In the genomic region with DNA sequence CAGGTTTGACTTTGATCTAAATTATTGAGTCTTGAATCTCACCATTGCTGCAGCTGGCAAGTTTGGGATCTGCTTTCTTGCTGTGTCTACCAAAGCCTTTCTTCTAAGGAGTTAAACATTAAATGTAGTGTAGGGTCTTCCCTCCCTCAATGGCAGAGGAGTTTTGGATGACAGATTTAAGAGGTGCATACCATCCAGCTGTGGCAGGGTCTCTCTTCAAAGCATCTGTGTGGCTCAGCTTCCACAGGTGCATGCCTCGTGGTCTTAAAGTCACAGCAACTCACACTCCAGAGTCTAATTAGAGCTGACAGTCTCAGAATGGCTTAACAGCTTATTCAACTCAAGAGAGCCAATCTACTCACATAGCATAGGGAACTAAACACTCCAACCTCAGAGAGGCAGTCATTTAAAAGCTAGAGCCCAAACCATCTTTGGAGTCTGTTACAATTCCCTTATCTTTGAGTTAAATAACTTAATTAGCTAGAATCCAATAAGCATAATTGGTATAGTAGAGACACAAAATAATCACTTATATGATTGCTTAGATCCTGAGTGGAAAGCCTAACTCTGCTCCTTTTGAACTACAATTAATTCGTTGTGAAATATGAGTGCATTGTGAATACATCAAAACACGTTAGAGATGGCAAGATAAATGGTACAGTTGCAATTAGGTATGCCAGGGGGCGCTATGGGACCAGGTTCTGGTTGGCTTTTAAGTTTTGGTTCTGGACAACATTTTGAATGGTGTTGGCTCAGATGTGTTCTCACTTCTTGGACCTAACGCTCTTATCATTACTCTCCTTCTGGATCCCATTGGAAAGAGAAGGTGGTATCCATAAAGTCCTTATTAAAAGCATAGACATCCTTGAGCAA, we compare ENCODE assay signal across 9 mouse cellular contexts. TPM values are rescaled to one million over a fixed set of nuclear protein-coding genes. Genes with fewer than 3 reads are reported as not detected.
A peak's percentile ranks its signal among the peaks of the same experiment; 100 is the strongest.
DNase-seq lines count a peak whose midpoint lies in the region; ATAC-seq lines count a peak whose summit lies in the region.
"Had no signal": no experiment of that assay in that cellular context is flagged by ENCODE, and none has a peak within 500 bp of the region (broad histone marks: within the 10 kb centered on the region; RNA-seq: fewer than 3 reads in every experiment).

No protein-coding gene starts in this region.

- no peak for ATAC-seq in liver, embryonic 11.5 days (replicated peaks; ENCODE audit: low FRiP score)
- ATAC-seq in inflammation-experienced regulatory T-cells, adult 6 months, result peak; percentile 90
- ATAC-seq in megakaryocyte progenitor cell, adult 5-6 weeks (replicated peaks; ENCODE audit: poor library complexity), result peak; percentile 93

- WGBS in liver, embryonic 11.5 days, result 37% methylated on average over 5 of the region's 5 CpGs

- H3K27ac ChIP-seq in liver, embryonic 11.5 days (ENCODE audit: low read depth, low read length), result no peak overlapping the region
- H3K27ac ChIP-seq: macrophage had no signal

- no peaks in the 10 kb centered on the region for H3K9me3 ChIP-seq in liver, embryonic 11.5 days (ENCODE audit: control insufficient read depth, low read length)

- H3K27me3 ChIP-seq in liver, embryonic 11.5 days (replicated peaks; ENCODE audit: control insufficient read depth, insufficient read depth, low read length), result no peaks in the 10 kb centered on the region

- H3K4me1 ChIP-seq in liver, embryonic 11.5 days (replicated peaks; ENCODE audit: control insufficient read depth, insufficient read depth, low read length), result no peaks in the 10 kb centered on the region

- no peaks in the 10 kb centered on the region for H3K36me3 ChIP-seq in liver, embryonic 11.5 days (ENCODE audit: control insufficient read depth, insufficient read depth, low read length)

- H3K4me3 ChIP-seq in liver, embryonic 11.5 days (ENCODE audit: low read depth, low read length), result no peak overlapping the region

- DNase-seq in liver, result peak; percentile 51
- DNase-seq in liver, embryonic 11.5 days (ENCODE audit: low spot score), result no peak
- DNase-seq in R1 (ENCODE audit: low read depth, low spot score), result peak; percentile 69
- DNase-seq in cerebellum, postnatal 10 days, result peak; percentile 38 to 59
- DNase-seq in right cerebral cortex, postnatal 25 days, result no peak
- DNase-seq in frontal cortex, postnatal 25 days (ENCODE audit: low spot score in 2 of 2), result no peak

- H3K9ac ChIP-seq in liver, embryonic 11.5 days (ENCODE audit: low read depth, low read length), result no peak overlapping the region

- H3K4me2 ChIP-seq in liver, embryonic 11.5 days, result no peak overlapping the region

RNA-seq across cellular contexts. Expression of a gene that starts 57.5 kb away (rescaled TPM):
- 139 and 141 TPM in 2 replicates for polyA plus RNA-seq in liver, embryonic 11.5 days (2014; fragmentation: Nextera tagmentation; extraction: Ambion mirVana)
- 10 to 100 TPM; 62.2 to 69.1 (median 68.9) TPM for polyA plus RNA-seq in inflammation-experienced regulatory T-cells, adult 6 months (2017; shearing (Covaris generic))
- 193 and 214 TPM in 2 replicates for total RNA-seq in megakaryocyte progenitor cell, adult 5-6 weeks (2015)
- total RNA-seq in megakaryocyte progenitor cell, adult 5-6 weeks (2017), result 122 and 139 TPM in 2 replicates

Comparison
In these comparisons a context has a peak if more than half of its experiments do, and no peak if none do; other contexts are left out.
1. DNase-seq: peak in liver (single experiment), R1 (single experiment) and cerebellum, postnatal 10 days (2 of 2); none in liver, embryonic 11.5 days (single experiment), right cerebral cortex, postnatal 25 days (single experiment) and frontal cortex, postnatal 25 days (0 of 2).